Mouse (Mus musculus) adipocyte (in vitro differentiated cells): ENCODE data around the gene Fam227a.
"Not testable (repeated sequence)": the region's sequence is repeated elsewhere in the genome, so short reads cannot be mapped to it uniquely, and the experiment has no call there.

Experiments
- DNase-seq: peaks from one replicate; pipeline ENCODE4 v3.0.0-alpha.2; 2016; ENCODE audit warnings: low spot score

Gene Fam227a

DNA sequence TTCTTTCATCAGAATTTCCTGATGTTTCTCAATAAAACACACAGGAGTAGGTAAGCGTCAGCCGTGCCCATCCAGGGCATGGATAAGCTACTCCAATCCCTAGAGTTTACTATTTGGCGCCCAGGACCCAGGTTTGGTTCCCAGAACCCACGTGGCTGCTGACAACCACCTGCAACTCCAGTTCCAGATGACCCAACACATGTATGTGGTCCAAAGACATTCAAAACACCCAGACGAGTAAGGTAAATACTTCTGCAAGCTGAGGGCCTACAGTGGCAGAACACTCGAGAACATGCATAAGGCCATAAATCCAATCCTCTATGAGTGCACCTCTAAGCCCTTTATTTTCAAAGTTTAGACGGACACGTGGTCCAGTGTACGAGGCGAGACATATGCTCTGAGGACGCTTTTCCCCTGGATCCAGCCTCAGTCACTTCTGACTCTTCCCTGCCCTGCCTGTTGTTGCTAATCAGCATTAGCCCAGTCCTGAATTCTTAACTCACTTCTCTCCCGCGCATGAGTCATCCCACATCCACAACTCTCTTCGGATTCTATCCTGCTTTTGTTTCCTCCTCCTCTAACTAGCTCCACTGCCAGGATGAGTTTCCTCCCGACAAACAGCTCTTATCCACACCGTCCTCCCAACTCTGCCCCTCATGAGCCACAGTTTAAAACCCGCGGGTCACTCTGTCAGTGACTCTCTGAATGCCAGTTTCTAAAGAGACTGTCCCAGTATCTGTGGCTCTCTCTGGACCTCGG, 25.1 kb upstream of the Fam227a start:
- peak; percentile 30 for DNase-seq

DNA sequence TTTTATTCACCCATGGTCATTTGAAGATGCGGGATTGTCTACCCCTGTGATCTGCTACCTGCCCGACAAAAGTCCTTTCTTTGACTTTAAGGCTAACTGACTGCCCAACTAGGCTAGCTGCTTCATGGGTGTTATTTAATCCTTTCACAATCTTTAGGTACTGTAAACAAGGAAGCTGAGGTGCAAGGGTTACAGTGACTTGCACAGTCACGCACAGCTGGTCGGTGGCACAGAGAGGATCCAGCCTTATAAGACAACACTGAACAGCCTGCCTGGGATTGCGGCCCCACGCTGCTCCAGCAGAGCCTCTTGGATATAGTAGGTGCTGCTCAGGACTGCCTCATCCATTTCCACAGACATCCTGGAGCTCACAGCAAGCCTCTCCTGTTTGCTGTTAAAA, 24.4 kb upstream of the Fam227a start:
- DNase-seq: no peak

DNA sequence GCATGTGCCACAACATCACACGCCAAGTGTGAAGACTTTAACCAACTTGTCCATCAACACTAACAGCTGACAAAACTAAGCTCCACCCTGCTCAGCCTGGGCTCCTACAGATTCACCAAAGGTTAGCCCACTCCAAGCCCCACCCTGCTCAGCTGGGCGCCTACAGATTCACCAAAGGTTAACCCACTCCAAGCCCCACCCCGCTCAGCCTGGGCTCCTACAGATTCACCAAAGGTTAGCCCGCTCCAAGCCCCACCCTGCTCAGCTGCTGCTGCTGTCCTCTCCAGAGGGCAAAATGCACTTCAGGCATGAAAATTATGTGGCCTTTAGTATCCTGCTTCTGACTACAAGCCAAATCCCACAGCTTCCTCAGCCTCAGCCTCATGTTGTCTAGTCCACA, 23.2 kb upstream of the Fam227a start:
- DNase-seq: no peak

DNA sequence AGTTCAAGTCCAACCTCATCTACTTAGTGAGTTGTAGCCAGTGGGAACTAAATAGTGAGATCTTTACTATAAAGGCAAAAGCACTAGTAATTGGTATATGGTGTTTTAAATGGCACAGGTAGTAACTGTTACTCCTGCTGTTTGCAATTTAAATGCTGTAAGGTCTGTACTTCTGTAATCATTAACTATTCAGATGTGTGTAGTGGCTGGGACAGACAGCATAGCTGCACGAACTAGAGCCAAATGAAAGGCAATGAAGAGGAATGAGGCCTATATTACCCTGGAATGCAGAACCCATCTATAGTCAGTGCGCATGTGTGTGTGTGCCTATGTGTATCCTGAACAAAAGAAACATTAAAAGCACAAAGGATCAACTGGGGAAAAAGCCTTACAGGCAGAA, 19.2 kb upstream of the Fam227a start:
- no peak for DNase-seq

DNA sequence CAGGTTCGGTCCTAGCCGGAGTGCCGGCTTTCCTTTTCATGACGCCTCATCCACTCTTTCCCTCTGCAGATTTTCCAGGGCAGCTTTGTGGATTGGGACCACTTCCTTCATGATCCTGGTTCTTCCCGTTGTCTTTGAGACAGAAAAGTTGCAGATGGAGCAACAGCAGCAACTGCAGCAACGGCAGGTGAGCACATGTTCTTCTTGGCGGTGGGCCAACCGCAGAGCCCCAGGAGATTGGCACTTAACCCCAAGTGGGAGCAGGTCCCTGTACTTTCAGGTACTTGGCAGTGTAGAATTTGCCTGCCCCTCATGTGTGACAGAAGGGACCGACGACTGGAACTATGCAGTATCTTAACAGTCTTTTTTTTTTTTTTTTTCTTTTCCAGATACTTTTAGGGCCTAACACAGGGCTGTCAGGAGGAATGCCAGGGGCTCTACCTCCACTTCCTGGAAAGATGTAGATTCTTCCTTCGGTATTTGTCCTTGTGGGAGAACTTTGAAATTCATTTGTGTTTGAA, 13.1 kb upstream of the Fam227a start:
- DNase-seq: not testable (repeated sequence)

DNA sequence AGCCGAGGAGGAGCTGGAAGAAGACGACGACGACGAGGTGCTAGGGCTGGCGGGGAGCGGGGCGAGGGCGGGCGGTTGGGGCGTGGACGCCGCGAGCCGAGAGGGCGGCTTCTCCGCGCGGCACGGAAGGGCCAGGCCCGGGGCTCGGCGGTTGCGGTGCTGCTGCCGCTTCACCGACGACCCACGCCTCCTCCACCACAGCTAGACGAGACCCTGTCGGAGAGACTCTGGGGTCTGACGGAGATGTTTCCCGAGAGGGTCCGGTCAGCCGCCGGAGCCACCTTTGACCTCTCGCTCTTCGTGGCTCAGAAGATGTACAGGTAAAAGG, 12.2 kb upstream of the Fam227a start:
- no peak for DNase-seq

DNA sequence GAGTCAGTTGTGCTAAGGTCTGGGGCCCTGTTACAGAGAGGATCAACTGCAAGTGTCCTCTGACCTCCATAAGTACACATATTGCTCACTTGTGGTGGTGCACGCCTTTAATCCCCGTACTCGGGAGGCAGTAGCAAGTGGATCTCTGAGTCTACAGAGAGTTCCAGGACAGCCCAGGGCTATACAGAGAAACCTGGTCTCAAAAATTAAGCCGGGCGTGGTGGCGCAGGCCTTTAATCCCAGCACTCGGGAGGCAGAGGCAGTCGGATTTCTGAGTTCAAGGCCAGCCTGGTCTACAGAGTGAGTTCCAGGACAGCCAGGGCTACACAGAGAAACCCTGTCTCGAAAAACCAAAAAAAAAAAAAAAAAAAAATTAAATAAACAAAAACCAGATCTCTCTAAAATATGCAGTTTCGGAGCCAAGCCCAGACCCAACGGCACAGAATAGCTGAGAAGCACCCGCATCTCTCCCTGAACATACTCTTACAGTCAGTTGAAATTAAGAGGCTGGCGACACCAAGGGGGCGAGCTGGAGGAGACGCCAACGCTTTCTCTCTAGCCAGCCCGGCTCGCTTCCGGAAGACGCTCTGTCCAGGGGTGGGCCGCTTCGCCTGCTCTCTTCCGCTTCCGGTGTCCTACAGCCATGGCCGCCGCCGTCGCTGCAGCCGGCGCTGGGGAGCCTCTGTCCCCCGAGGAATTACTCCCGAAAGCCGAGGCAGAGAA, 11.7 kb upstream of the Fam227a start, which contains the start of gene Tomm22:
Gene Tomm22, plus strand, starts transcription at position 613 of the 723 bp plus-strand sequence.
- DNase-seq: peak; percentile 93

DNA sequence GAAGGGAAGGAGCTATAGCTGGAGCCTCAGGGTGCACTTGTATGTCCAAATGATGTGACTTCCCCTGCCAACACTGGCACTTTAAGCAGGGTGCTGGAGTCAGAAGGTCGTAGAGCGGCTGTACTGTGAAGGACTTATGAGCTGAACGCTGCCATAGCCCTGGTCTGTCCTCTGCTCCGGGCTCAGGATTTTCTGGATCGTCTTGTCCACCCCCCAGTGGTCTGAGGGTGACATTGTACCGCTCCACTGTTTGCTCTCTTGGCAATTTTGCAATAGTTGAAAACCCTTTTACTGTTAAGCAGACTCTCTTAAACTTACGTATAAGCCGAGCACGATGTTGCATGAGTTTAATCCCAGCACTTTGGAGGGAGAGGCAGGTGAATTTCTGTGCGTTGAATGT, 10.4 kb upstream of the Fam227a start:
- DNase-seq: no peak

DNA sequence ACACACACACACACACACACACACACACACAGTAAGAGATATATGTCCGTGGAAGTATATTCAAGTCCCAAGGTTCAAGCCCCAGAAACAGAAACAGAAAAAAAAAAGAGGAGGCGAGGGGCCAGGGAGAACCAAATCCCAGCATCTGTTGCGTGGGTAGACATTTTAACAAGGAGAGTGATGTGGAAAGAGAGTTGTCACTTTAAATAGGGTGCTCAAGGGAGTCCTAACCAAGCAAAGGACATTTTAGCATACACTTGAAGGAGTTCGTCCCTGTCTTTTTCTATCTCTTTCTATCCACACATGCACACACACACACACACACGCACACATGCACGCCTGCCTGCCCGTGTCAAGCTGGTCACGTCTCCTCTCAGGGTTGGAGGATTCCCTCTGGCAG, 5.9 kb upstream of the Fam227a start:
- no peak for DNase-seq

DNA sequence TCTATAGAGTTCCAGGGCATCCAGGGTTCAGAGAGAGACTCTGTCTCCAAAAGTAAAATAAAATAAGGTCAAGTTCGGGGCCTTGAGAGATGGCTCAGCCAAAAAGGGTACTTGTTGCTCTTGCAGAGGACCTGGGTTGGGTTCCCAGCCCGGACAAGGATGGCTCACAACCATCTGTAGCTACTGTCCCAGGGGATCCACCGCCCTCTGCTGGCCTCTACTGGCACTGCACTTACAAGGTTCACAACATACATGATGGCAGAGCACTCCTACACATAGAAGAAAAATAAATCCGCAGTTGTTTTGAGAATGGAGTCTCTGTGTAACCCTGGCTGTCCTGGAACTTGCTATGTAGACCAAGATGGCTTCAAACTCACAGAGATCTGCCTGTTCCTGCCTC, 3.1 kb upstream of the Fam227a start:
- DNase-seq: no peak

DNA sequence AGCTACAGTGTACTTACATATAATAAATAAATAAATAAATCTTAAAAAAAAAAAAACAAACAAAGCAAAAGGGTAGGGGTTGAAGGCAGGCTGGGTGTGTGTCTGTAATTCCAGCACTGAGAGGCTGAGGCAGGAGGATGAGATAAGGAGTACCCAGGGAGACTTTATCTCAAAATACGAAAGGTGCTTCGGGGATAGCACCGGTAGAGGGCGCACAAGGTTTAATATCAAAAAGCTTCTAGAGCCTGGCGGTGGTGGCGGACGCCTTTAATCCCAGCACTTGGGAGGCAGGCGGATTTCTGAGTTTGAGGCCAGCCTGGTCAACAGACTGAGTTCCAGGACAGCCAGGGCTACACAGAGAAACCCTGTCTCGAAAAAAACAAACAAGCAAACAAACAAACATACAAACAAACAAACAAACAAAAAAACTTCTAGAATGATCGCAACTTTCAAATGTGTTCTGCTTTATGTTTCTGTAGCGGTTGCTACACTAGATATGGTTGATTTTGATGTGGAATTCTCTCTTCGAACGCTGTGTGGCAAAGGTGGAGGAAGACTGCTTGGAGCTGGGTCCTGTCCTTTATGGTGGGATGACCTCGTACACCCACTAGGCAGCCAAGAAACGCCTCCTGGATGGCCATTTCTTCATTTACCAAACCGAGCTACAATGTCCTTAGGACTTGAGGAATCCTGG, 772 bp downstream of the Fam227a start:
- peak; percentile 87 for DNase-seq

DNA sequence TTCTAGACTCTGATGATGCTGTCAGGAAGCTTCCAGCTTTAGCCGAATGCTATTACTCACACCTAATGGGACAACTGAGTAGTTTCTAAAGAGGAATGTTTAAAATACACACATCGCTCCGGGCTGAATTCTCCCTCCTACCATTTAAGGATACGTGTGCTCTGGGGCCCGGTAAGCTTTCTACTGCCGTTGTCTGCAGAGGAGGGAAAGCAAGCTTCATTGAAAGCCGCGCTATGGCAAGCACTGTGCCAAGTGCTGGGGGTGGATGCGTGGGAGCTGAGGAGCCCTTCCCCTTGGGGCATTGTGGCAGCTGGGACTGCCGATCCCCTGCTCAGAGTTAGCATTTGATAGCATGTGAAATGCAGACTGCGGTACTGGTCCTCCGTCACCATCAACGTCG, 2.3 kb downstream of the Fam227a start:
- no peak for DNase-seq

DNA sequence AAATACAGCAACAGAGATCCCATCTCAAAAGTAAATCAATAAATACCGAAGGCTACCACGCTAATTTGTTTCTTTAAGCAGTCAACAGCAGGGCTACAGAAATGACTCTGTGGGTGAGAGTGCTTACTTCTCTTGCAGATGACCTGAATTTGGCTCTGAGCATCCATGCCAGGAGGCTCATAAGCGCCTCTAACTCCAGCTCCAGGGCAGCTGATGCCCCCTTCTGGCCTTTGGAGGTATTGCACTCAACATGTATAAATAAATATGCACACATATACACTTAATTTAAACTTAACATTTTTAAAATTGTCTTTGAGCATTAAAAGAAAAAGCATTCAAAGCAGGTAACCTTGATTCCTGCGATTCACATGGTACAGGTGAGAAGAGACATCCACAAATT, 7.3 kb downstream of the Fam227a start:
- DNase-seq: no peak

DNA sequence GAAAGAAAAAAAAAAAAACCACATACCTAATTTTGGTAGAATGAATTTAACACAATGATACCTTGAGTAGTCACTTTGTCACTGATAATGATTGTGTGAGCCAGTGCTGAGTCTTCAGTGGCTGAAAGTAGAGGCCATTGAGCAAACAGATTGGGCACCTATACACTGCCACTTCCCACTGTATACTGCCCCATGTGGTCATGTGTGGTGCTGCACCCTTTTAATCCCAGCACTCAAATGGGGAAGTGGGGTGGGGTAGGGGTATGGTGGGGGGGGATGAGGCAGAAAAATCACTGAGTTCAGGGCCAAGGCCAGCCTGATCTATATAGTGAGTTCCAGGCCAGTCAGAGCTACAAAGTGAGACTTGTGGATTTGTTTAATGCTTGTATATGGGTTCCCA, 8.2 kb downstream of the Fam227a start:
- DNase-seq: no peak

DNA sequence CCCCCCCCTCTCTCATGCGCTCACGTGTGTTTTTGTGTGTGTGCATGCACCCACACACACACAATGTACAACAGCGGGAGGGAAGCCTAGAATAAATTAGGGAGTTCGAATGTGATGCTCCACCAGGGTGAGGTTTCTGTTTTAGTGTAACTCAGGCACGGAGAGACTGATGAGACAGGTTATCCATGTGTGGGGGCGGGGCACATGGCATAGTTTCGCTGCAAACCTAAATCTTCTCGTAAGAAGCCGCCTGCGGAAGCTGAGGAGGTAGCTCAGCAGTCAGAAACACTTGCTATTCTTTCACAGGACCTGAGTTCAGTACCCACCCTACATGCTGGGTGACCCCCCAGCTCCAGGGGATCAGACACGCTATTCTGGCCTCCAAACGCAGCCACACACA, 10.6 kb downstream of the Fam227a start:
- DNase-seq: no peak

DNA sequence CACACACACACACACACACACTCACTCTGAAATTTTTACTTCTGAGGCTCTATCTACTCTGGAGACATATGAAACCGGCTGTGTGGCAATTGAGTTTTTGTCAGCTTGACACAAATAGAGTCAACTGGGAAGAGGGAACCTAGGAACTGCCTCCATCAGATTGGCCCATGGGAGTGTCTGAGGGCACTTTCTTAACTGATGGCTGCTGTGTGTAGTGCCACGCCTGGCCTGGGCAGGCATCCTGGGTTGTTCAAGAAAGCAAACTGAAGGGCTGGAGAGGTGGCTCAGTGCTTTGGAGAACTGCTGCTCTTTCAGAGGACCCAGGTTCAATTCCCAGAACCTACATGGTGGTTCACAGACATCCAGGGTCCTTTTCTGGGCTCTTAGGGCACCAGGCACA, 13.3 kb downstream of the Fam227a start:
- no peak for DNase-seq

DNA sequence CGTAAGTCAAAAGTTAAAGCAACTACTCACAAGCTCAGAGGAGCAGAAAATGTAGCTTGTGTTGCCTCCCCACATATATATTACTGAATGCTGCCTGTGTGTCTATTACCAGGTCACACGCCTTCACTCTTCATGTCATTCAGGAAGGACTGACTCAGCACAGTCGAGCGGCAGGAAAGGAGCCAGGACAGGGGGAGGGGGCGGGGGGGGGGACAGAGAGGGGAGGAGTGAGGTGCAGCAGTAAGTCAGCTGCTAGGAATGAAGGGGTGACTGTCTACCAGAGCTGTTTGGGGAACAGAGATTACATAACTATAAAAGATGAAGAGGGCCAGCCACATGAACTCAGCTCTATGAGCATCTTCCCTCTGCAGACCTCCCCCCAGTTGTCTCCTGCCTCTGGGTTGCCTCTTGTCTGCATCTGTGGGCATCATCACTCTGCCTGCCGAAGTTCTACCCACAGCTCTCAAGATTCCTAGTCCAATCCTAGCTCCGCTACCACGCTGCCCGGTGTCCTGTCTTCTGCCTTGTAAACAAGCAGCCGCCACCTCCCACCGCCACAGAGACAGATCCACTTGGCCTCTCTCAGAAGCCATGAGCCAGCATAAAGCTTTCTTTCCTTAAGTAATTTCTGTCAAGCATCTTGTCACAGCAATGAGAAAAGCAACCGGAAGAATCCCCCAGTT, 17.5 kb downstream of the Fam227a start:
- DNase-seq: no peak

DNA sequence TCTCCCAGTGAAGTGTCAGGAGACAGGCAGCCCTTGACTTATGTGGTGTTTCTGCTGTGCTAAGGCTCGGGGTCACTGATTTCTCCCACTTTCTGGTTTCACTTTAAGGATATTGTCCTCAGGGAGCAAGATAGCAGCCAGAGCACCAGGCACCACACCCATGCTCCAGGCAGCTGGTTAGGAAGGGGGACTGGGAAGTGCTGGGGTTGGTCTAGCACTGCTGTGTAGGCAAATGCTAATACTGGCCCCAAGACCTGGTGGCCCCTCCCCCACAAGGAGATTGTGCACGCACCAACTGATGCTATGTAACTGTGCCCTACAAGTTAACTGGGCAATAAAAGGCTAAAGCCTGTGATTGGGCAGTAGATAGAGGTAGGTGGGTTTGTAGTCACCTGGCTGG, 28.3 kb downstream of the Fam227a start:
- DNase-seq: no peak

DNA sequence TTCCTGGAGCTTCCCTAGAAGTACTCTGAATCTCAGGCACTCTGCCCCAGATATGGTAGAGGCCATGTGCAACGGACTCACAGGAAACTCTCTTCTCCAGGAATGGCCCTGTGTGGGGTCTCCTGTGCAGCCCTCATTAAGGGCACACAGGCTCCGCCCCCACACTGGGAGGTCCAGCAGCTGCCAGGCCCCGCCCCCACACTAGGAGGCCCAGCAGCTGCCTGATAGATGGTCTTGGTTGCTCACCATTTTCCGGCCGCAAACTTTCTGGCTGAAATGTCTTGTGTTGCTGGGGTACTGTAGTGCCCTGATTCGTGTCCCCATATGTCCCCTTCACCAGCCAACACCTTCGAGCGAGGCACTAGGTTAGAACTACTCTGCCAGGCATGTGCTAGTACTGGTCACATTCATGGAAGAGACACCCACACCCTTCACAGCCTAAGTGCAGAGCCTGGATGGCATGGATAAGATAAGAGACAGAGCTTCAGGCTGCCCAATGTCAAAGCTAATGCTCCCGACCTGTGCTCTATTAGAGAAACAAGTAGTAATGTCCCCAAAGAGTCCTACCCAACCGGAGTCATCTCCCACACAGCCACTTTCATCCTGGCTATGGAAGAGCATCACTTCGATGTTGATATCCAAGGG, 38.9 kb downstream of the Fam227a start:
- peak; percentile 5 for DNase-seq

DNA sequence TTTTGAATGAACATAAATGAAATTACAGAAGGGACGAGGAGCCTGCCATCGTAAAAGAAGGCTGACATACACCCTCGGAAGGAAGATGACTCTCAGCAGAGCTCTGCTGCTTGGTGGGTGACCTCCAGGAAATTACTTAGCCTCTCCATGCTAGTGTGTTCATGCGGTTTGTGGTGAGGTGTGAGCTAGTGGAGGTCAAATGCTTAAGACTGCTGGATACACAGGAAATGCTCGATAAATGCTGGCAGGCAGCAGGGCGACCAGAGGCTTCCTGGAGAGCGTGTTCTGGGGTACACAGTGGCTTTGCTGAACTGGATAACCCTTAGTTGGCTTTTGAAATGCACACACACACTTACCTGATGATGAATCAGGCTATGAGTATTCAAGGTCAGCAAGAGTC, 40.3 kb downstream of the Fam227a start:
- DNase-seq: no peak

DNA sequence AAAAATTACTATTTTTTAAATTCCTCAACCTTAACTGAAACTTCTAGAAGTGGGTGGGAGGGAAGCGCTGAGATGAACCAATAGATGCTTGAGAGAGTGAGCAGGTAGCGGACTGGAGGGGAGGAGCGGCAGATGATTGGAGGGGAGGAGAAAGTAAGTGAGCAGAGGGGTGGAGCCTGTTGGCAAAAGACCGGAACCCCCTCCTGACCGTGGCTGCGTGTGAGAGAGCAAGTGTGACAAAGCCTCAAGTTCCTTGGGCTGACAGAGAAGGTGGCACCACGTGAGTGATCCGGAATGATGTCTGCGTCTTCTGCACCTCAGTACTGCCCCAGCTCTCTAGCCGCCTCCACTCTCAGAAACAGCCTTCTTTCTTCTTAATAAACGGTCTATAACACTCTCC, 41.6 kb downstream of the Fam227a start:
- no peak for DNase-seq

DNA sequence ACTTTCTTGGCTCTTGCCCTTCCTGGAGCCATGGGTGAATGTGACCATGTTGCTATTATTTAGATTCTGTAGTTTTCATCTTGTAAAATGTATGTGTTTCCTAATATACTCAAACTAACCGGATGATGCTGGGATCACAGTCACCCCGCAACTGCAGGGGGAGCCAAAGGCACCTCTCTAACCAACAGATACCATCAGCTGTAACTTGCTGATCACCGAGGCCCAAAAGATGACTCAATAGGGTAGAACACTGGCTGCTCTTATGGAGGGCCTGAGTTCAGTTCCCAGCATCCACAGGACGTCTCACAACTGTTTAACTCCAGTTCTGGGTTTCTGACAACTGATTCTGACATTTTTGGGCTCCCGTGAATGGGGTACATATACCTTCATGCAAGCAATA, 42.0 kb downstream of the Fam227a start:
- DNase-seq: no peak
